Mouse (Mus musculus) hematopoietic stem cell, adult 5-6 weeks (primary cell): ENCODE results near the gene Lrrc23. TPM values are rescaled to one million over a fixed set of nuclear protein-coding genes. Genes with fewer than 3 reads are reported as not detected.
"Not testable (repeated sequence)": the region's sequence is repeated elsewhere in the genome, so short reads cannot be mapped to it uniquely, and the experiment has no call there.

Experiments used
- ATAC-seq, 2 experiments: fragments of 125-278 bp in 1 of 2; replicated peaks in 1 of 2; 2 replicates each; pipeline ENCODE4 v1.8.0; 2016 to 2017; ENCODE audit warnings: inconsistent platforms in 2 of 2, mild to moderate bottlenecking in 2 of 2, moderate number of reproducible peaks in 2 of 2, low read depth in 1 of 2, moderate TSS enrichment in 1 of 2; ENCODE audit not compliant: low FRiP score in 2 of 2, poor library complexity in 2 of 2, severe bottlenecking in 2 of 2, insufficient read depth in 1 of 2, low TSS enrichment in 1 of 2
- total RNA-seq: library from RNA; stranded (forward); fragments of 172-1452, 232-1000 nt; gene quantifications from 2 replicates; pipeline ENCODE4 v1.2.3, GENCODE M21; 2017

Lrrc23 gene
- 1.1 and 3.3 TPM in 2 replicates for total RNA-seq

GRCm38 (mm10) chr6:124779222-124779983 is at the start of gene Lrrc23:
Lrrc23 (minus strand) TSS chr6:124779727.
- peak; percentile 86 to 87 for ATAC-seq

DNA sequence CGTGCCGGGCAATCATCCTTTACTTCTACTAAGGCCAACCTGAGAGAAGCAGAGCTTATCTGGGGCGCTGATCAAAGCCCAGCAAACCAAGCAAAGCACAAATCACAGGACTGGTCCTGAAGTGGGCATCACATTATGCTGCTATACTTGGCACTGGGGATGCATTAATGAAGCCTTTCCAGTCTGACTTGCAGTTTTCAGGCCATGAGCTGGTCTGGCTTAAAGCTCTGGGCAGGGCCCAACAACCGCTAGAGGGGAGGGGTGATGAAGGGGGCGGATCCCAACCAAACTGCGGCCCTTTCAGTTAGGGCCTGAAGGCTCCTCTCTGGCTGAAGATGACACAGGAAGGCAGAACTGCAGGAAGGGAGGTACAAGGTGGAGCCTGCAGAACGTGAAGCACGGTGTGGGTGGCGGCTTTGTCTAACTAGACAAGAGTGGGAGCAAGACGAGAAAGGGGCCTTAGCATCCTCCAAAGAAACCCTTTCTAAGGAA is 48.6 kb upstream of the Lrrc23 start:
- peak; percentile 4 to 10; a peak in 2 of 4 replicates for ATAC-seq

DNA sequence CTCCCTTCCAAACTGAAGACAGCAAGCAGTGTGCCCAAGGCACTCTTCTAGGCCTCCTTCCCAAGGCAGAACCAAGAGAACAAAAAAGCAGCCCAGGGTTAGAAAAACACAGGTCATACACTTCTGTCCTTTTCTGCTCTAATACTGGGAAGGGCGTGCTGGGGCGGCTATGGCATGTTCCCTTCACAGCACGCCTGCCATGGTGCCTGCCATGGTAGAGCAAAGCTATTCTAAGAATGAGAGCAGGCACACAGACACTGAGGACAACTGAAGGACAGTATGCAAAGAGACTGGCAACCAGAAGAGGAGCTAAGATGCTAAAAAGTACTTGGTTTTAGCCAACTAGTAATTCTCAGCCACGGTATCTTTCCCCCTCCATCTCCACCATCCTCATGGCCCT is 42.5 kb upstream of the Lrrc23 start:
- no peak for ATAC-seq

- ATAC-seq = no peak
Measured at GRCm38 (mm10) chr6:124820891-124821290, 41.4 kb upstream of the Lrrc23 start.

DNA sequence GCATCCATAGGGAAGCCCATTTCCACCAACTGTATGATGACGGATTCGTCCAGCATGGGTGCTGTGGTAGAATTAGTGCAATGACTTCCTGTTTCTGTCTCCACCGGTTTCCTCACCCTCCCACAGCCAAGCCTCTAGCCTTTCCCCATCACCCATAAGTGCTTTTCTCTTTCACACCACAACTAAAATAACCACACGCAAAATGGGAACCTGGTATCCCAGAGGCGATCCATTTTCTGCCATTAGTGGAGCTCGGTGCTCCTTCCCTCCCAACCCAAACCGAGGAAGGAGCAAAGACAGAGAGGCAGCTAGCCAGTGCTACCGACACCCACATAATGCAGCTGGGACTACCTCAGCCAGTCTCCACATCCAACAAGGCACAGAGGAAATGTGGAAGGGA is 38.4 kb upstream of the Lrrc23 start:
- peak in 1 of 2 experiments; percentile 62; a peak in 2 of 4 replicates for ATAC-seq

- ATAC-seq = no peak
Measured at GRCm38 (mm10) chr6:124817563-124817962, 38.0 kb upstream of the Lrrc23 start.

GRCm38 (mm10) chr6:124817125-124817524 is 37.6 kb upstream of the Lrrc23 start:
- no peak for ATAC-seq

GRCm38 (mm10) chr6:124816611-124817010 is 37.1 kb upstream of the Lrrc23 start:
- no peak for ATAC-seq

- ATAC-seq = no peak
Measured at GRCm38 (mm10) chr6:124814858-124815774, 35.6 kb upstream of the Lrrc23 start.

DNA sequence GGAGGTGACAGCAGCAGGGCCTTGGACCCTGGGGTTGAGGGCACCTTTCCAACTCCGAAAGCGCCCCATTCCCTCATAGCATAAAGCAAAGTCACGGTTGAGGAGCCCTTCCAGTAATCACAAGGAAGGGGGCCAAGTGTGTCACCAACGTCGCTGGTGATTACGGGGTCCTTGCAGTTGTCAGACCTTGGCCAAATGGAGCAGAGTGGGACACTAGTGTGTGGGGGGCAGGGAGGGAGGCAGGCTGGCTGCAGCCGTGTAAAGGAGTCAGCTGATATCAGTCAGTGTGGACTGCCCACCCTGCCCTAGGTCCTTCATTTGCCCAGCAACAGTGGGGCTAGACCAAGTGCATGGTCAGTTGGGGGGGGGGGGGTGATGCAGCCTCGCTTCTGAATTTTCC is 34.9 kb upstream of the Lrrc23 start:
- ATAC-seq = no peak

GRCm38 (mm10) chr6:124813933-124814332 is 34.4 kb upstream of the Lrrc23 start, which contains the start of gene Tpi1:
Tpi1 (minus strand) TSS chr6:124814296.
- ATAC-seq = peak; percentile 80 to 83

GRCm38 (mm10) chr6:124813496-124813895 is 34.0 kb upstream of the Lrrc23 start:
- peak; percentile 34 to 42; a peak in 3 of 4 replicates for ATAC-seq

GRCm38 (mm10) chr6:124812848-124813247 is 33.3 kb upstream of the Lrrc23 start:
- no peak for ATAC-seq

DNA sequence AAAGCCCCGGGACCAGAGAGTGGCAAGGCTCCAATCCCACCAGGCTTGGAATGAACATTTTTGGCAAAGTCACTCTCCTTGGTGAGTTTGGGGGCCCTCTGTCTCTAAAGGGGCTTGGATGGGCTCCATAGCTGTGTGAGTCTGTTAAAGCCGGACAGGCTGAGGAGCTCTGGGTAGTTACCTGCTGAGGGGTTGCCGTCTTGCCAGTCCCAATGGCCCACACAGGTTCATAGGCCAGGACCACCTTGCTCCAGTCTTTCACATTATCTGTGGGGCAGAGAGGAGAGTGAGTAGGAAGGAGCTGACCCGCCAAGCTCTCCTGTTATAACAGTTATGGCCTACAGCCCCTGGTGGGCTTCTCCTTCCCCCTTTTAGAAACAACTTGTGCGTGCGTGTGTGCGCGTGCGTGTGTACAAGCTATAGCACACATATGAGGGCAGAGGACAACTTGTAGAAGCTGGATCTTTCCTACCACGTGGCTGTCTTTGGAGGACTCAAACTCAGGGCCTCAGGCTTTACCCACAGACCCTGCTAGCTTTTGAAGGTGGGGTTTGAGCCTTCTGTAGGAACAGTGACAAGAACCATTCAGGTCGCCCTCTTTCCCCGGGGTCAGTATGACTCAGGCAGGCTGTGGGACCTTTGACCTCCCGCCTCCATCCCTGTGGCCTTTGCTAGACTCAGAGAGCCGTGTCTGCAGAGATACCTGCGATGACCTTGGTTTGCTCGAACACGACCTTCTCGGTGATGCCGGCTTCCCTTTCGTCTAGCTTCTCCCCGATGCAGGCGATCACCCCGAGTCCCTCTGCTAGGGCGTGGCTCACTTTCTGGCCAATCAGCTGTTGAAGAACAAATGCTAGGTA is 32.4 kb upstream of the Lrrc23 start:
- ATAC-seq = no peak

GRCm38 (mm10) chr6:124811403-124811665 is 31.8 kb upstream of the Lrrc23 start:
- ATAC-seq = no peak

DNA sequence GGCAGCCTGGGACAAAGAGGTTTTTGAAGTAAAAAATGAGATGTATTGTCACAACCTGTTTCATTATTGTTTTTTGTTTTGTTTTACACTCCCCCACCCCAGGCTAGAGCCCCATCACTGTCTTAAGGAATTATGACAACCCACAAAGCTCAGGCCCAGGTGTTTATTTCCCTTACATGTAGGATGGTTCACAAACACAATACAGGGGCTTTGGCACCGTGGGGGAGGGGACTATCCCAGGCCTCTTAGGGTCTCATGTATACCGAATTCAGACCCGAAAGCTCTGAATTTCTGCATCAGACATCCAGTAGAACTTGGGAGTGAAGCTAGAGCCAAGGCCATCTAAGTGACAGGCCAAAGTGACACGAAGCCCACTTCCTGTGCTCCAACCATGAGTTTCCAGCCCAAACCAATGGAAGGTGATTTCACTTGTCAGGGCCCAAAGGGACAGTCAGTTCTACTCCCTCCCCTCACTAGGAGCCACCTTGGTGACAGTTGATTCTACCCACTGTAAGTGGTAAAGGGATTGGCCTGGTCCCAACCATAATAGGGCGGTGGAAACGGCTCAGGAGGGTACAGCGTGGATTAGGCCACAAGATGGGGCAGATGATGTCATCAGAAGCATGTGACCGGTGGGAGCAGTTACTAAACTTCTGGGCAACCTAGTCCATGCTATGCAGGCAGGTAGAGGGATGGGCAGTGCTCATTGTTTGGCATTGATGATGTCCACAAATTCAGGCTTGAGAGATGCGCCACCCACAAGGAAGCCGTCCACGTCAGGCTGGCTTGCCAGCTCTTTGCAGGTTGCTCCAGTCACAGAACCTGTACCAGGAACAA is 31.3 kb upstream of the Lrrc23 start:
- not testable (repeated sequence) for ATAC-seq
